Mouse (Mus musculus) duodenum, adult 2 months (tissue): ENCODE results near the gene Gm21915. TPM values are rescaled to one million over a fixed set of nuclear protein-coding genes. Genes with fewer than 3 reads are reported as not detected.

ENCODE experiments used
- polyA plus RNA-seq: library from polyadenylated mRNA; depleted of rRNA; stranded (reverse); fragments of >200 nt; gene quantifications from 2 replicates; pipeline ENCODE4 v1.2.3, GENCODE M21; 2012; ENCODE audit warnings: low replicate concordance; rRNA removed

The Gm21915 gene
- polyA plus RNA-seq: not detected in 2 replicates

DNA sequence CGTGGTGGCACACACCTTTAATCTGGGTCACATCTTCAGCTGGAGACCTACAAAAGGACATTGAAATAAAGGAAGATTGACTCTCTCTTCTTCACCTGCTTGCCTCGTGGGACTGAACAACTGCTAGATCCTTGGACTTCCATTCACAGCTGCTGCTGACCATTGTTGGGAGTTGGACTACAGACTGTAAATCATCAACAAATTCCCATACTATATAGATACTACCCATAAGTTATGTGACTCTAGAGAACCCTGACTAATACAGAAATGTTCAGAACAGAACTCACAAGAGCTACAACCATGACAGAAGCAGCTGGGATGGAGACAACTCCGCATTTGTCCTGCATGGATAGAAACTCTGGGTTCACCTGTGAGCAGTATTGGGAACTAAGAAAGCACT lies at the start of gene Gm21915:
Gm21915 (plus strand) TSS at position 301 of the 400 bp plus-strand sequence.

DNA sequence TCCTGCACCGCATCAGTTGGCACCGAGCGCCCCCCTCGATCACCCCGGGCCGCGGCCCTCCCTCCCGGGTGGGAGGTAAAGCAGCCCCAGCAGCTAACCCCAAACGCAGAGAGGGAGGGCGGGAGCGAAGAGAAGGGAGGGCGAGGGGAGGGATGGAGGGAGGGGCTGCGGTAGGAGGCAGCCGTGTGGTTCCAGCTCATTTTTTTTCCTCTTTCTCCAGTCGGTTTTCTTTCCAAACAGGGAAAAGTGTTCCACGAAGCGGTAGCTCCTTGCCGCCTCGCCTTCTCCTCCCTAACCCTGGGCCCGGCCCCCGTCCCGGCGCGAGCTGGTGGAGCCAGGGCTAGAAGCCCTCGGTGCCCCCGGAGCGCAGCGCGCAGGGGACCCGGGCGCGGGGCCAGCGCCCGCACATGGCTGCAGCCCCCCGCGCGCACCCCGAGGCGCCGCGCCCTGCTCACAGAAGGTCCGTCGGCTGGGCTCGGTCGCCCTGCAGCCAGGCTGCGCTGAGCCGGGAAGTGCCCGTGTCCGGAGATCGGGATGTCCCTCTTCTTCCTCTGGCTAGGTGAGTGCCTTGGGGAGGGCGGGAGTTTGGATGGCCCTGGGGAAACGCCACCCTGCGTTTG lies 15.5 kb downstream of the Gm21915 start, which contains the start of gene Clmp:
Clmp (plus strand) TSS at position 162 of the 620 bp plus-strand sequence.

Other genes with a start within 250 kb of the Gm21915 start
- 17.6 and 60.2 TPM in 2 replicates for gene Gramd1b, start 139.2 kb upstream of the Gm21915 start, polyA plus RNA-seq
- gene Clmp, start 15.3 kb downstream of the Gm21915 start, polyA plus RNA-seq: 54.8 and 61.6 TPM in 2 replicates
- gene Hspa8, start 130.4 kb downstream of the Gm21915 start, polyA plus RNA-seq: 798 and 1,020 TPM in 2 replicates
- gene Bsx, start 203.5 kb downstream of the Gm21915 start, polyA plus RNA-seq: 0.04 and 0.05 TPM in 2 replicates